Mouse (Mus musculus) midbrain, embryonic 16.5 days (tissue): ENCODE data around the gene Fam187b. TPM values are rescaled to one million over a fixed set of nuclear protein-coding genes. Genes with fewer than 3 reads are reported as not detected.
A peak's percentile ranks its signal among the peaks of the same experiment; 100 is the strongest.
"Not testable (repeated sequence)": the region's sequence is repeated elsewhere in the genome, so short reads cannot be mapped to it uniquely, and the experiment has no call there.

ENCODE experiments used
- ATAC-seq: fragments of 200-750 bp; cut with Nextera tagmentation; 2 replicates; pipeline ENCODE4 v1.8.0; 2017; ENCODE audit warnings: moderate TSS enrichment
- H3K27ac ChIP-seq: fragments of 300-500 bp; sonication (generic); 2 replicates; pipeline ENCODE4 v1.5.1; 2014; ENCODE audit warnings: mild to moderate bottlenecking, low read length, mixed read lengths
- H3K27me3 ChIP-seq: fragments of 300-500 bp; sonication (generic); 2 replicates; pipeline ENCODE4 v1.6.1; 2014; ENCODE audit warnings: low read depth, low read length, mixed read lengths; ENCODE audit not compliant: control insufficient read depth, insufficient read depth
- H3K36me3 ChIP-seq: fragments of 300-500 bp; sonication (generic); 2 replicates; pipeline ENCODE4 v1.6.1; 2014; ENCODE audit warnings: mild to moderate bottlenecking, low read length, moderate library complexity, mixed read lengths; ENCODE audit not compliant: control insufficient read depth, insufficient read depth
- H3K4me1 ChIP-seq: fragments of 300-500 bp; sonication (generic); 2 replicates; pipeline ENCODE4 v1.6.1; 2014; ENCODE audit warnings: mild to moderate bottlenecking, low read length, mixed read lengths; ENCODE audit not compliant: control insufficient read depth, insufficient read depth
- H3K4me2 ChIP-seq: fragments of 300-500 bp; sonication (generic); 2 replicates; pipeline ENCODE4 v1.6.1; 2014; ENCODE audit warnings: mild to moderate bottlenecking, low read length, mixed read lengths
- H3K4me3 ChIP-seq: fragments of 300-500 bp; sonication (generic); 2 replicates; pipeline ENCODE4 v1.5.1; 2014; ENCODE audit warnings: low read depth, mild to moderate bottlenecking, low read length, moderate library complexity, mixed read lengths
- H3K9ac ChIP-seq: fragments of 300-500 bp; sonication (generic); 2 replicates; pipeline ENCODE4 v1.6.1; 2014; ENCODE audit warnings: low read depth, low read length, mixed read lengths
- H3K9me3 ChIP-seq: fragments of 300-500 bp; sonication (generic); replicated peaks from 2 replicates; pipeline ENCODE4 v1.6.1; 2014; ENCODE audit warnings: mild to moderate bottlenecking, low read length, mixed read lengths; ENCODE audit not compliant: control insufficient read depth, poor library complexity, severe bottlenecking
- whole genome bisulfite sequencing: fragments of 180-500 bp; shearing (Covaris S2); extraction: QIAGEN DNeasy Blood & Tissue Kit; methylation state at CpG from one replicate; pipeline ENCODE4 v1.1.7; 2014; 5-methylcytosine and 5-hydroxymethylcytosine counted together
- polyA plus RNA-seq: library from polyadenylated mRNA; unstranded; fragments of >200 nt; fragmentation: Nextera tagmentation; extraction: Ambion mirVana; gene quantifications from 2 replicates; pipeline ENCODE4 v1.2.1, GENCODE M21; 2015

The Fam187b gene
- 0.60 and 0.84 TPM in 2 replicates for polyA plus RNA-seq

GRCm38 (mm10) chr7:30973501-30974289, at the start of gene Fam187b:
TSS of gene Fam187b (plus strand) at chr7:30973790.
- Histone ChIP-seq H3K9ac (peak within 1 kb of the TSS; percentile 45; the same call in 1 of the 2 replicates), H3K27ac (no peak within 1 kb of the TSS), H3K9me3 (no peaks in the 10 kb centered on the region), H3K27me3 (peaks cover 27% of the 10 kb centered on the region), H3K36me3 (no peaks in the 10 kb centered on the region), H3K4me1 (peaks cover 9% of the 10 kb centered on the region), H3K4me2 (peak within 1 kb of the TSS; percentile 60), H3K4me3 (peak within 1 kb of the TSS; percentile 34)
- under 1% methylated on average over 37 of the region's 37 CpGs for WGBS
- peak; percentile 77 for ATAC-seq

- WGBS = 69% methylated on average over 3 of the region's 3 CpGs
- Histone ChIP-seq H3K4me3 (no peak overlapping the region), H3K4me2 (no peak overlapping the region), H3K4me1 (no peaks in the 10 kb centered on the region), H3K9ac (no peak overlapping the region), H3K27ac (no peak overlapping the region), H3K27me3 (no peaks in the 10 kb centered on the region), H3K36me3 (no peaks in the 10 kb centered on the region), H3K9me3 (no peaks in the 10 kb centered on the region)
- ATAC-seq = no peak
Observed at GRCm38 (mm10) chr7:30924071-30924470, 49.5 kb upstream of the Fam187b start.

GRCm38 (mm10) chr7:30924581-30924980, 49.0 kb upstream of the Fam187b start, which contains the start of gene Hamp2:
TSS of gene Hamp2 (minus strand) at chr7:30924681.
- H3K4me1 ChIP-seq, ATAC-seq, H3K9ac ChIP-seq, H3K4me3 ChIP-seq, H3K36me3 ChIP-seq, H3K4me2 ChIP-seq, H3K27ac ChIP-seq, H3K27me3 ChIP-seq, H3K9me3 ChIP-seq: not testable (repeated sequence)
- 83% methylated on average over 2 of the region's 2 CpGs for WGBS

GRCm38 (mm10) chr7:30935422-30936099, 38.0 kb upstream of the Fam187b start:
- WGBS = 81% methylated on average over 6 of the region's 6 CpGs
- not testable (repeated sequence) for H3K4me2 ChIP-seq, H3K27ac ChIP-seq, ATAC-seq, H3K9me3 ChIP-seq, H3K4me3 ChIP-seq, H3K9ac ChIP-seq, H3K27me3 ChIP-seq, H3K4me1 ChIP-seq, H3K36me3 ChIP-seq

GRCm38 (mm10) chr7:30940070-30940469, 33.5 kb upstream of the Fam187b start:
- not testable (repeated sequence) for ATAC-seq, H3K9me3 ChIP-seq, H3K27ac ChIP-seq, H3K4me2 ChIP-seq, H3K9ac ChIP-seq, H3K27me3 ChIP-seq, H3K4me3 ChIP-seq, H3K36me3 ChIP-seq, H3K4me1 ChIP-seq
- WGBS = 89% methylated on average over 1 of the region's 1 CpGs

- not testable (repeated sequence) for ATAC-seq, H3K36me3 ChIP-seq, H3K4me2 ChIP-seq, H3K9me3 ChIP-seq, H3K27me3 ChIP-seq, H3K4me1 ChIP-seq, H3K4me3 ChIP-seq, H3K9ac ChIP-seq, H3K27ac ChIP-seq
- WGBS = 60% methylated on average over 3 of the region's 3 CpGs
Observed at GRCm38 (mm10) chr7:30942365-30942764, 31.2 kb upstream of the Fam187b start.

GRCm38 (mm10) chr7:30943909-30944635, 29.5 kb upstream of the Fam187b start, which contains the start of gene Hamp:
TSS of gene Hamp (minus strand) at chr7:30944032.
- Histone ChIP-seq H3K36me3 (no peaks in the 10 kb centered on the region), H3K4me3 (no peak within 1 kb of the TSS), H3K4me2 (no peak within 1 kb of the TSS), H3K4me1 (no peaks in the 10 kb centered on the region), H3K9ac (no peak within 1 kb of the TSS), H3K27ac (no peak within 1 kb of the TSS), H3K27me3 (no peaks in the 10 kb centered on the region), H3K9me3 (no peaks in the 10 kb centered on the region)
- no peak for ATAC-seq
- 74% methylated on average over 9 of the region's 9 CpGs for WGBS

- 72% methylated on average over 2 of the region's 2 CpGs for WGBS
- H3K4me2 ChIP-seq, H3K9ac ChIP-seq, H3K4me3 ChIP-seq, ATAC-seq, H3K4me1 ChIP-seq, H3K36me3 ChIP-seq, H3K27ac ChIP-seq, H3K27me3 ChIP-seq, H3K9me3 ChIP-seq: not testable (repeated sequence)
Observed at GRCm38 (mm10) chr7:30944706-30945105, 28.9 kb upstream of the Fam187b start.
